Comparison of ENCODE assay signal across 30 mouse cellular contexts in genomic region chr1:65538509-65538908, GRCm38 (mm10).
"Had no signal": no experiment of that assay in that cellular context is flagged by ENCODE, and none has a peak within 500 bp of the region (broad histone marks: within the 10 kb centered on the region; RNA-seq: fewer than 3 reads in every experiment).

No protein-coding gene starts in this region.

- H3K4me3 ChIP-seq: limb, embryonic 10.5 days; limb, embryonic 12.5 days; limb, embryonic 13.5 days; limb, embryonic 15.5 days; liver, embryonic 12.5 days; liver, embryonic 13.5 days; liver, embryonic 15.5 days; lung, embryonic 15.5 days; megakaryocyte, embryonic 14.5 days; midbrain, embryonic 10.5 days; midbrain, embryonic 12.5 days; midbrain, embryonic 13.5 days; midbrain, embryonic 15.5 days; myocyte; neural tube, embryonic 12.5 days had no signal

- H3K27ac ChIP-seq: limb, embryonic 10.5 days; limb, embryonic 12.5 days; limb, embryonic 13.5 days; limb, embryonic 15.5 days; liver, embryonic 12.5 days; liver, embryonic 13.5 days; liver, embryonic 14.5 days; liver, embryonic 15.5 days; lung, embryonic 15.5 days; macrophage; midbrain, embryonic 10.5 days; midbrain, embryonic 12.5 days; midbrain, embryonic 13.5 days; midbrain, embryonic 15.5 days; neural tube, embryonic 12.5 days had no signal

- ATAC-seq: liver, embryonic 12.5 days; liver, postnatal 0 days; lung, postnatal 0 days; midbrain, embryonic 13.5 days; midbrain, embryonic 15.5 days; midbrain, embryonic 16.5 days had no signal

- DNase-seq: left cerebral cortex, postnatal 4 days; liver; liver, embryonic 13.5 days; liver, postnatal 0 days; lung, adult 18-20 months; lung, adult 2 months; lung, embryonic 14.5 days; lung, postnatal 10 days; lung, postnatal 14 days; lung, postnatal 36 days; lung, postnatal 4 days; midbrain, embryonic 14.5 days had no signal
